Mouse (Mus musculus) CD8-positive naive resting alpha-beta T cell, adult 2 months (primary cell): ENCODE data around the gene Hrasls5.

Experiments
- DNase-seq, 2 experiments: peaks; one replicate each; pipeline ENCODE4 v3.0.0; 2022; ENCODE audit warnings: low read depth in 2 of 2, low spot score in 2 of 2

Gene Hrasls5

DNA sequence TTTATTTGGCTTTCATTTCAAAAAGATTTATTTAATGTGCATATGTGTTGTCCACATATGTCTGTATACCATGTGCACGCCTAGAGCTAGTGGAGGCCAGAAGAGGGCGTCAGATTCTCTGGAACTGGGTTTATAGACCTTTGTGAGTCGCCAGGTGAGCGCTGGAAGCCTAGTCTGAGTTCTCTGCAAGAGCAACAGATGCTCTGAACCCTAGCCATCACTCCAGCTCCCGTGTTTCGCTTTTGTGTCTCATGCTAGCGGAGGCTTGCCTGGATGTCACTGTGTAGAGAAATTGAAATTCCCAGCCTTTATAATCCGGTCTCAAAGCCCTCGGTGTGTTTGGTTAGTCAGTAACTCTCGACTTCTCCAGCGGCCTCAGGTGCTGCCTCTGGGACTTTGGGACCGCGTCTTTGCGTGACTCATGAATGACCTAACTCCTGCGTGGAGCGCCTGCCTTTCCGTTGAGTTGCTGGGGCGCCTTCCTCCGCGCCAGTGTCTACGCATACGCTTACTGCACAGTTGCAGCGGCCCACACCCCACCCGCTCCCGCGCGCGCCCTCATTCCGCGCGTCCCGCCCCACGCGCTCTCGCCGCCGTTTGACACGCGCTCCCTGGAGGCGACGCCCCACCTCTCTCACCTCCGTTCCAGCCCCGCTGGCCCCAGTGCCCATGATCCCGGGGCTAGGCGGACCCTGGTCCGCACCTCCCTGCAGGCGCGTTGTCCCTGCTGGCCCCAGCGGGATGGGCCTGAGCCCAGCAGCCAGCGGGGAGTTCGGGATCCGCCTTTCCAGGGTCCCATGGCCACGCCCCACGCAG, at the start of gene Hrasls5:
Hrasls5 (plus strand) TSS at position 600 of the 816 bp plus-strand sequence.
- DNase-seq: no peak

DNA sequence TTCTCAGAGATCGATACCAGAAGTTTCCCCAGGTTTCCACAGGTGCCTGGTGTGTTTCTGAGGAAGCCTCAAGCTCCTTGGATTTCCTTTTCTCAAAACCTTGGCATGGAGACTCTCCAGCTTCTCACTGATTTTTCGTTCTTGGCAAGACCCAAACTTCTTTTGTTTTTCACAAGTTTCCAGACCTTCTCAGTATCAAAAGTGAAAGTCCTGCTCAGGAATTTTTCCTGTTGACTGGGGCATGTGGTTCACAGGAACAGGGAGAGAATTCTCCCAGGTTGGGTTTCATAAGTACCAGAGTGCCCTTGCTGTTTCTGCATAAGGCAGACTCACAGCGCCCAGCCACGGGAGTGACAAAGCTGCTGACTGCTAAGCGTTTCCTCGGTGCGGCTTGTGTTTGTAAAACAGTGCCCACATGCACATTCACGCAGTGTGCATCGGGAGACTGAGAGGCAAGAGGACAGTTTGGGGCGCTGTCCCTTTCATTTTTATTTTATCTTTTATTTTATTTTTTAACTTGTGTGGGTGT, 49.7 kb upstream of the Hrasls5 start:
- DNase-seq: no peak

DNA sequence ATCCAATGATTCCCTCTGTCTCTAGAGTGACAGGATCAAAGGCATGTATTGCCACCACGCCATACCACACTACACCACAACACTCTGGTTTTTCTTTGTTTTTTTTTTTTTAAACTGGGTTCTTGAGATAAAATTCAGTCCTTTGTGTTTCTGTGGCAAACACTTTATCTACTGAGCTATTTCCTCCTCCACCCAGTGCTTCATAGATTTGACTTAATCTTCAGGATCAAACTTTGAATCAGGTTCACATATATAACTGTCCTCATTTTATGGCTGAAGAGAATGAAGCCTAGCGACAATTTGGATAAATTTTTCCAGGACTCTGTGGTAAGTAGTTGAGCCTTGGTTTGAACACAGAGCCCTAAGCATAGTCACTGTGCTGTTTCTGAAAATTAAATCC, 48.7 kb upstream of the Hrasls5 start:
- DNase-seq: no peak

DNA sequence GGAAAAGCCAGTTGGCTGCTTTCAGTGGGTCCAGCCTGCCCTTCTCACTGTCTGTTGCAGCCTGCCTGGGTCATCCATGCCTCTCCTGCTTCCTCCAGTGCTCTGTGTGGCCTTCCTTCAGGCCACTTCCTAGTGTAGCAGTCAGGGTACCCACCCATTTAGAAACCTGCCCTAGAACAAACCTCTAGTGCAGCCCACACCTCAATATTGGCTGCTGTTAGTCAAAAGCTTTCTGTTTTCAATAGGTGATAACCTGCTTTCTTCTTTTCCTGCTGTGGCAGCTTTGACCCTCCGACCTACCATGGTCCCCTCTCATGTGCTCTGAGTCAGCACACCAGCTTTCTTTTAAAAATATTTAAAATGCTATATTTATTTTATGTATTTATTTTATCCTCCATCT, 47.9 kb upstream of the Hrasls5 start:
- DNase-seq: no peak

DNA sequence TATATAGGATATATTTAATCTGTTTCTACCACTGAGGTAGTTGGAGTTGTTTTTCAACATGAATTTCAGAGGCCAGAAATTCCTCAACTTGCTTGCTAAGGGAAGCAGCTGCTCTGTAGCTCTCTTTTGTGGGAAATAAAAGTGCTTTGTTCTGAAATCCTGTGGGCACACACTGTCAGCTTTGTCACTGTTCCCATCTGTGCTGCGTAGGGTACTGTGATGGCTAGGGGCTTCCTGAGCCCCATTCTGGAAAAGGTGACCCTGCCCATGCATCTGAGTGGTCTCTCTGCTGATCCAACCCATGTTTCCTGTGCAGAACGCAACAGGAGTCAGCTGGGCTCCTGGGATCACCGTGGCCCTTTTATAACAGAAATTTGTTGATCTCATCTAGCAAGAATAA, 45.5 kb upstream of the Hrasls5 start:
- DNase-seq: no peak

DNA sequence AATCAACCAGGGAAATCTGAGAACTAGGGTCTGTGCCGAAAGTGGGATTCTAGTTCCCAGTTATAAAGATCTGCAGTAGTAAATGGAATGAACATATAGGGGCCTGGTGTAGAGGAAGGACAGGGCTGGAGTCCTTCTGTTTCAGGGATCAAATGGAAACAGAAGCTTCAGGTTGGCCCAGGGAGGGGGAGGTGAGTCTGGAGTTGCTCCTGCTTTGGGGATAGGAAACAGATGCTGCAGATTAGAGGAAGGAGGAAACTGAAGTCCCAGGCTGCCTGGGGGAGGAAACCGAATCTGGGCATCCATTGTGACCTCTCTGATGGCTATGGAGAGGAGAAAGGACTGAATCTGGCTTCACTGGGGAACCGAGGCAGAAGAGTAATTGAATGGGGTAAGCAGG, 44.0 kb upstream of the Hrasls5 start:
- DNase-seq: no peak

DNA sequence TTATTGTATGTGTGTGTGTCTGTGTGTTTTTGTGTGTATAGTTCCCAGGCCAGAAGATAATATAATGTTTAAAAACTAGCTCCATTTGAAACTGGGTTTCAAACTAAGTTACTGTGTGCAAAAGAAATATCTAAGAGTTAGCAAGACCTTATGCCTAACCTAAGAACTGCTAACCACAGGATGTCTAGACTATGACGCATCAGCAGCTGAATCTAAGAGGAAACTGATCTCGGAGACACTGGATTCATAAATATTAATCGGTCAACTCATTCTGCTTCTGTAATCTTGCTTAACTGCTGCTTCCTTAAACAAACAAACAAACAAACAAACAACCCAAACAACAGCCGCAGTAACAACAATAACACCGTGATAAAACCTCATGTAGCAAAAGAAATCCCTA, 42.7 kb upstream of the Hrasls5 start:
- DNase-seq: no peak

DNA sequence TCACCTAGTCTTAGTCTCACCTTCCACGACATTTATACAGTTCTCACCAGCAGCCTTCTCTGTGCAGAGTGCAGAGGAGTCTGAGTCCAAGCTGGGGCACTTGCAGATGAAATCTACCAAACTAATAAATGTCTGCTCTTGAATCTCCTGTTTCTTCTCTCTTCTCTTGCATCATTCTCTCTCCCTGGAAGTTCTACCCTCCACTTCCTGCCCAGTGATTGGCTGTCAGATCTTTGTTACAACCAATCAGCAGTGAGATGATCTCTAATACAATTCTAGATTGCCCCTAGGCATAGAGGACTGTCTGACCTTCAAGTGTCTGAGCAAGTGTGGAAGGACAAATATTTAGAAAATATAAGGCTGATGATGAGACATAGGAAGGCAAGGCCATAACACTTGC, 36.2 kb upstream of the Hrasls5 start:
- DNase-seq: no peak

DNA sequence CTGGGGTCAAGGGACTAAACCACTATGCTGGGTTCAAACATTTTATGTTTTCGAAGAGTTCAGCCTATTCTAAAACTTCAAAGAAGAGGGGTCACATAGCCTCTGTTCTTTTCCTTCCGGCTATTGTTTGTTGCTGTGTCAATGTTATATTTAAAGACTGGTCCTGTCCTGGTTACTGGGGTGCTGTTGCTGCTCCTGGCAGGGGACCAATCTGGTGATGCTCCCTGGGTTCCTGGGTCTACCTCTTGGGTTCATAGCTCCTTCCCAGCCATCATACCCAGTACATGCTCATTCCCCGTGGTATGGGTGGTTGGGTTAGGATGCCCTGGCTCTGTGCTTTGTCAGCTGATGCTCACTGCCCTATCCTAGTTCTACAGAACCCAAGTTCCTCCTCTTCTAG, 34.6 kb upstream of the Hrasls5 start:
- DNase-seq: no peak

DNA sequence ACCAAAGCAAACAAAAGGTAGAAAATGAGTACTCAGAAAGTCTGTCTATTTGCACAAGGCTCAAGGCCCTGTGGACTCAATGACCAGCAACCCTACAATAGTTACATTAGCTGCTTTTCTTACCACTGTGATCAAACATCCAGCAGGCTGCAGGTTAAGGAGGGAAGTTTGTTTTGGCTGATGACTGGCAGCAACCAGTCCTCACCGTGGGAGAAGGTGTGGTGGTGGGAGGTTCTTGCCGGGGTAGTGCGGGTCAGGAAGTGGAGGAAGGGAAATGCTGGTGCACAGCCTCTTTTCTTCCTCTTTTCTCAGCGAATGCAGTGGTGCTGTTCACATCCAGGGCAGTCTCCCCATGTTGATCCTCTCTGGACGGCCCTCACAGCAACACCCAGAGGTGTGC, 31.3 kb upstream of the Hrasls5 start:
- no peak for DNase-seq

DNA sequence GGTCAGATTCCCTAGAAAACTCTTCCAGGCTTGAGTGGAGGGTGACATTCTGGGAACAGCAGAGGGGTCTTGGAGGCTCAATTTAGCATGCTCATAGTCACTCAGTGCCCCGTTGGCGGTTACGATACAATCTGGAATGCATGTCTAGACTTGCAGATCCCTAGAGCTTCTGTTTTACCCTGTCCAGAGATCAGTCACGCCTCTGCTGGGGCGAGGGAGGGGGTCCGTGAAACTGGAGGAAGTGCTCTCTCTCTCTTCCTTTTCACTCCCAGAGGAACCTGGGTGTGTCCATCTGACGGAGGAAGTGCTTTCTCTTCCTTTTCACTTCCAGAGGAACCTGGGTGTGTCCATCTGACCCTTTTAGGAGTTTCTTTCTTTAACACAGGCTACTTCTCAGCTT, 29.2 kb upstream of the Hrasls5 start:
- no peak for DNase-seq

DNA sequence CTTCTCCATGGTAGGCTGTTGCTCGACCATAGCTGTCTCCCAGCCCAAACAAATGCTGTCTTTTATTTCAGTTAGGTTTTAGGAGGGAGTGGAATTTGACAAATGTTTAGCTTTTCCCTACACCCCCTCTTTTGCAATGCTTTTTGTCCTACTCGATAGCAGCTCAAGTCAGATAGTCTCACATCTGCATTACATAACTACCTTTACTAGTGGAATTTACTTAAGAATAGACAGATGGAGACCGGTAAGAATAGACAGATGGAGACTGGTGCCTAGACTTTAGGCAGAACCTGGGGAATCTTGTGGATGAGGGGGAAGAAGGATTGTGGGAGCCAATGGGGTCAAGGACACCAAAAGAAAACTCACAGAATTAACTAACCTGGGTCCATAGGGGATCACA, 28.7 kb upstream of the Hrasls5 start:
- DNase-seq: no peak

DNA sequence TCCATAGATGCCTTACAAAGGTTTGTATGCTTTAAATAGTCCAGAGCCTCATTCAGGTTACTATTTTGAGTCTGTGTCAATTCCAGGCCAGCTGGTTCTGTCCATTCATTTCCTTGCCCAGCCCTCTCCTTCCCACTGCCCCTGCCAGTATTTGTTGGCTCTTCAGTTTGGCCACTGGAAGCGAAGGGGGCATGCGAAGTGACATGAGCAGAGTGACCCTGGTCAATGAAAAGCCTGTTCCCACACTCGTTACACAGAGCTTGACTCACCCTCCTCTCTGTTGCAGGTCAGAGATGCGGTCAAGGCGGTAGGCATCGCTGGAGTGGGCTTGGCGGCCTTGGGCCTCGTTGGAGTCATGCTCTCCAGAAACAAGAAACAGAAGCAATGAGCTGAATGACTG, 27.1 kb upstream of the Hrasls5 start:
- DNase-seq: no peak

DNA sequence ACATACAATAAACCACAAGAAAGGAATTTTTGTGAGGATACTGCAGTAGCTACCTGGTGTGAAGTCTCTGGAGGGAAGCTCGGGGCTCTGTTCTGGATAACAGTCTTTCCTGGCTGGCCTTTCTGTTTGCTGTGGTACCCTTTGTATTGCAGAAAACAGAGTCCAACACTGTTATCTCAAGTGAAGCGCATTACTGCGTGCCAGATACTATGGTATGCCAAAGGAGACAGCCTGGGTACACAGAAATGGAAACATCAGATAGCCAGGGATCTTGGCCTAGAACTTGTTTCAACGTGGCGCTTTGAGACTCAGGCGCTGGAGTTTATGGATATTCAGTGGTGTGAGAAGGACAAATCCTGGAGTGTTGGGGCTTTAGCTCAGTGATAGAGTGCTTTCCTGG, 26.6 kb upstream of the Hrasls5 start:
- DNase-seq: no peak

DNA sequence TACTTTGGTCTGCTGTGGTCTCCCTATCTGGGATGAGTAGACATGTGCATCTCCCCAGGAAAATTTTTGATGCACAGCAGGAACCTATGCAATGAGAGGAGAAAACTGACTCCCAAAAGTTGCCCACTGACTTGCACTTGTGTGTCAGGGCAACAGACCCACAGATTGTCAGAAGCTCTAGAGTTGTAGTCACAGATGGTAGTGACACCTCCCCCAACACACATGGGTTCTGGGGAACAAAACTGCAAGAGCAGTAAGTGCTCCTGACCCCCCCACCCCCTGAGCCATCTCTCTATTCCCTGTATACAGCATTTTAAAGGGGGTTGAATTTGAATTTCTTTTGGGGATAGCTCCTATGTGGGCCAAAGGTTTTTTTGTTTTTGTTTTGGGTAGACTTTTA, 21.5 kb upstream of the Hrasls5 start:
- DNase-seq: no peak

DNA sequence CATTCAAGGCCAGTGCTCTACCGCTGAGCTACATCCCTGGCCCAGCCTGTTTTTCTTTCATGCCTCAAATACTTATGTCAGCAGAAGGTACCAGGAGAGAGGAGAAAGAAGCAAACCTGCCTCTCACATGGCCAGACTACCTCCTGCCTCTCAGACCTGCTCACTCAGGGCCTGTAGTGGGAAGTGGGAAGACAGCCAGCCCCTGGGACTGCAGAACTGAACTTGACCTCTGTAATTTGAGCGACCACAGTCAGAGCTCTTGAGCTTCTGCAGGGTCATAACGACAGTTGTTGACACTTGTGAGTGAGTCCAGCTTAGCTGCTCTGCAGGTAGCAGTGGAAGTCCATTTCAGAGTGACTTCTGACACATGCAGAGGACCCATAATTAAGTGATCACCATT, 20.3 kb upstream of the Hrasls5 start:
- no peak for DNase-seq

DNA sequence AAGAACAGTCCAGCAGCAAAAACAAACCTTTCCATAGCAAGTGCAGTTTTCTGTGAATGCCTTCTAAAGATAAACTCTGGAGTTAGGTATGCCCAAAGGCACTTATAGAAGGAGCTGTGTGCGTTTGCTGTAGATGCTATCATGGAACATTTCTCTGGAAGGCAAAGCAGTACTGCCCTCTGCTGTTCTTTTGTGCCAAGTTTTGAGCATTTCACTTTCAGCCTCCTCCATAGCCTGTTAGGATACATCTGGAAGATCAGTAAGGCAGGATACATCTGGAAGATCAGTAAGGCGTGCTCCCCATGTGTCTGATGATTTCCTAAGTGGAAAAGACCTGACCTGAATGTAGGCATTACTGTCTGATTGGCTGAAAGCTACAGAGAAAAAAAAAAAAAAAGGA, 16.8 kb upstream of the Hrasls5 start:
- no peak for DNase-seq

DNA sequence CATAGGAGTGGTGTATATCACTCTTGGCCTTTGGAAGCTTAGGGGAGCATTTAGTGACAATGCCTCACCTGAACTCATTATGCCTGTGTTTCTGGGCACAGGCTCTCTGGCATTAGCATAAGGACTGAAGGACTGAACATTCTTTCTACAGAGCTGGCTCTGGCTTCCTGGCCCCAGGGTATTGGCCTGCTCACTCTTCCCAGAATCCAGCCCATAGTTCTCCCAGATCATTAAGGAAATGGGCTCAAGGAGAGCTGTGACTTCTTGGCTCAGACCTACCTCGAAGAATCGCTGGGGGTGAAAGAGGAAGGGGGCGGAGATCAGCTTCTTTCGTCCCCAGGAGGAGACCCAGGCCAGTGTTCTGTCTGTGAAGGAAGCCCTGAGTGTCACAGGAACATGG, 13.9 kb upstream of the Hrasls5 start:
- DNase-seq: no peak

DNA sequence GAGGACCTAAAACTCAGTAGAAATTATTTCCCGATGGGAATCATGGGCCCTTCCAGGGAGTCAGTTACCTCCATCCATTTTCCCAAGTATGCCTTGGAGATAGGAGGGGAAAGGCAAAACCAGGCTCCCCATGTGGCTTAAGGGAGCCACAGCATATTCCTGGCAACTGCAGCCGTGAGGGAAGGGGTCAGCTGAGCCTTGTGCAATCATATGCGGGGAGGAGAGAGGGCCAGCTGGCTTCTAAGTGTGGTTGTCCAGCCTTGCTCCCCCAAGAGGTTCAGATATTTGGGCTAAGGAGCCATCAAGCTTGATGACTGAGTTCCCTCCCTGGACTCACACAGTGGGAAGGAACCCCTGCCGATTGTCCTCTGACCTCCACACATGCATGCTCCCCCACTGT, 10.8 kb upstream of the Hrasls5 start:
- DNase-seq: no peak

DNA sequence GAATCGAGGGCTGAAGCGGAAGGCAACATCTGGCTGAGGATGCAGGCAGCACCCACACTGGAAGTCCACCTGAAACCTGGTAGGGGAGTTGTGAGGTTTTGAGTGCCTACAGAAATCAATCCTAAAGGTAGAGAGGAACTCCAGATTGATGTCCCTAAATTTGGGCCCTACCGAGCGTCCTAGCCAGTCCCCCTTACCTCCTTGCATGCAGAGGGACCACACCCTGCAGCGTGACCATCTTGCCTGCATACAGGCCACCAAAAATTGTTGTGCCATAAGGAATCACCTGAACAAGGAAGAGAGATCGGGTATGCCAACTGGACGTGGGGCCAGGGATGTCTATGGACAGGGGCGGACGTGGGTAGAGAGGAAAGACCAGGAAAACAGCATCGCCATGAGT, 8.2 kb upstream of the Hrasls5 start:
- no peak for DNase-seq

DNA sequence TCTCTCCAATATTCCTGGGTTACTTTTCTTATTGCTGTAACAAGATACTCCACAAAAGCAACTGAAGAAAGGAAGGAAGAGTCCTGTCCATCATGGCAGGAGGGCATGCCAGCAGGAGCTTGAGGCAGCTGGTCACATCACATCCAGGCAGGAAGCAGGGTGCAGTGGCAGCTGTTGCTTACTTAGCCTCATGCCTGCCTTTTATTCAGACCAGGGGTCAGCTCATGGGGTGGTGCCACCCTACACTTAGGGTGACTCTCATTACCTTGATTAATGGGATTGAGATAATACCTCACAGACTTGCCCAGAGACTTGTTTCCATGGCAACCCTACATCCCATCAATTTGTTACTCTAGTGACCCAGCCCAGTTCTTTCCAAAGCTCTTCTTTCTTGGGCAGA, 7.3 kb upstream of the Hrasls5 start:
- no peak for DNase-seq

DNA sequence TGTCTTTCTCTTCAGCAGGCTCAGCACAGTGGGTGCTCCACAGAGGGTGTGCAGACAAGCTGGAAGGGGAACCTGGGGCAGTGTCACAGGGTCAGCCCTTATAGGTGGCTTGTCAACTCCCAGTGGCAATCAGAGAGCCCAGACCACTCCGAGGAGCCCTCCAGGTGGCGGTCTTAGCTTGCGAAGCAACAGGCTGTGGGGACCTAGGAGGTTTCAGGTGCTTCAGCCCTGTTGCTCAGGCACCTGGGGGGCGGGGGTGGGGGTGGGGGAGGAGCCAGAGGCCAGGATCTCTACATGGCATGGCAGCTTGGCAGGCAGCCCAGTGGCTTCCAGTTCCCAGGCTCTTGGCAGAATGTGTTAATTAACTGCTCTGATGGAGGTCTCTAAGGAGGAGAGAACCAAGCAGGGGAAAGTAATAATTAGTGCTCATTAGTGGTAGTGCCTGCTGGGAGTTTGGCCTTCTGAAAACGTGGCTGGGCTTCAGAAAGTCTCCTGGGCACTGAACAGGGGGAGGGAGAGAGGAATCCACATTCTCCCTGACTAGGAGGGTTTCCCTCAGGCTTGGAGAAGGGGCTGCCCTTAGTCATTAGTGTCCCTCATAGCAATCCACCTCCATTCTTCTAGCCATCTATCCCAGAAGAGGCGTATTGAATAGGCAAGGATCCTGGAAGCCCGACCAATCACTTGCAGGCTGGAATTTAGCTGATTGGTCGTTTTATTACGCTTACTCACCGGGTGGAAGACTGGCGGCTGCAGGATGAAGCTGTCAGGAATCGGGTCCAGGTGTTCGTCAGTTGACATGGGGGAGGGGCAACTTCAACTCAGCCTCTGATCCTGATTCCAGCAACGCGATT, 6.2 kb upstream of the Hrasls5 start:
- DNase-seq: no peak
